Mouse (Mus musculus) CH12.LX (cell line): ENCODE measurements around the gene Olfr1259.
"Not testable (repeated sequence)": the region's sequence is repeated elsewhere in the genome, so short reads cannot be mapped to it uniquely, and the experiment has no call there.

ENCODE experiments used
- CHD1 ChIP-seq: IDR thresholded peaks from 2 replicates; pipeline ENCODE4 v1.6.1; 2012; ENCODE audit warnings: low read depth, low read length, improper control_type of control experiment, inconsistent platforms
- CTCF ChIP-seq, 2 experiments: IDR thresholded peaks in 1 of 2; conservative IDR thresholded peaks in 1 of 2; 2 replicates each; pipeline ENCODE4 v1.5.1; 2011 to 2012; ENCODE audit warnings: low read depth in 2 of 2, low read length in 2 of 2, improper control_type of control experiment in 1 of 2, inconsistent platforms in 1 of 2, mild to moderate bottlenecking in 1 of 2, moderate library complexity in 1 of 2
- E2F4 ChIP-seq: IDR thresholded peaks from 2 replicates; pipeline ENCODE4 v1.6.1; 2011; ENCODE audit warnings: low read depth, low read length, improper control_type of control experiment; ENCODE audit not compliant: insufficient replicate concordance
- EP300 ChIP-seq: IDR thresholded peaks from 2 replicates; pipeline ENCODE4 v1.6.1; 2011; ENCODE audit warnings: low read length, improper control_type of control experiment
- MXI1 ChIP-seq: IDR thresholded peaks from 2 replicates; pipeline ENCODE4 v1.6.1; 2011; ENCODE audit warnings: mild to moderate bottlenecking, low read depth, low read length, improper control_type of control experiment
- NELFE ChIP-seq: IDR thresholded peaks from 2 replicates; pipeline ENCODE4 v1.6.1; 2011; ENCODE audit warnings: low read depth, low read length, improper control_type of control experiment
- POLR2A ChIP-seq: IDR thresholded peaks from 2 replicates; pipeline ENCODE4 v1.6.1; 2011; ENCODE audit warnings: low read depth, mild to moderate bottlenecking, improper control_type of control experiment, low read length
- RCOR1 ChIP-seq: conservative IDR thresholded peaks from 2 replicates; pipeline ENCODE4 v1.6.1; 2012; ENCODE audit warnings: low read depth, mild to moderate bottlenecking, inconsistent platforms, low read length, improper control_type of control experiment
- TCF12 ChIP-seq: IDR thresholded peaks from 2 replicates; pipeline ENCODE4 v1.6.1; 2014; ENCODE audit warnings: low read depth, mild to moderate bottlenecking, inconsistent platforms, low read length, improper control_type of control experiment
- USF1 ChIP-seq: IDR thresholded peaks from 2 replicates; pipeline ENCODE4 v1.6.1; 2014; ENCODE audit warnings: low read depth, mild to moderate bottlenecking, inconsistent platforms, low read length, improper control_type of control experiment
- ZKSCAN1 ChIP-seq: IDR thresholded peaks from 2 replicates; pipeline ENCODE4 v1.6.1; 2012; ENCODE audit warnings: low read depth, inconsistent platforms, low read length, improper control_type of control experiment, borderline replicate concordance
- ZNF384 ChIP-seq: IDR thresholded peaks from 2 replicates; pipeline ENCODE4 v1.6.1; 2012; ENCODE audit warnings: low read depth, low read length, improper control_type of control experiment, inconsistent platforms

DNA sequence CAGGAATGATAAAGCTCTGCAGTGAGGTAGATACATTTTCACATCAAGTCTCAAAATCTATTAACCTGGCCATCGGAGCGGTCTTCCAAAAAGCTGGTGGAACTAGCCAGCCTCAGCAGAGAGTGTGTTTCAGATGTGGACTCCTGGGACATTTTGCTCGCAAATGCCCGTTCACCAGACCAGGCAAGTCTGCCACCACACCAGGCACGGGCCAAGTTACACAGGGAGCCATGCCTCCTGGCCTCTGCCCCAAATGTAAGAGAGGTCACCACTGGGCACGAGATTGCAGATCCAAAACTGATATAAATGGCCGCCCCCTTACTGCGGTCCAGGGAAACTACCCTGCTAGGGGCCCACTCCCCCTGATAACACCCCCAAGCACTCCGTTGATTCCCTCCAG, 35.8 kb downstream of the Olfr1259 start:
- TF ChIP-seq NELFE; CTCF (conservative IDR thresholded peaks at IDR 0.05 in 1 of 2, IDR thresholded peaks at IDR 0.05 in 1 of 2; ENCODE audit: low read depth in 2 of 2, low read length in 2 of 2); POLR2A; CHD1; USF1; ZNF384; E2F4; MXI1; ZKSCAN1; TCF12; RCOR1; EP300: not testable (repeated sequence)
